Mouse (Mus musculus): ENCODE results near the gene Bcl6b. TPM values are rescaled to one million over a fixed set of nuclear protein-coding genes. Genes with fewer than 3 reads are reported as not detected.
A peak's percentile ranks its signal among the peaks of the same experiment; 100 is the strongest.

Bcl6b gene
- polyA plus RNA-seq (2014; fragmentation: Nextera tagmentation; extraction: Ambion mirVana) = 4.9 and 6.8 TPM in 2 replicates

- H3K9ac ChIP-seq (ENCODE audit: low read length) = peak within 1 kb of the TSS; percentile 32; the same call in 1 of the 2 replicates
- H3K4me3 ChIP-seq (ENCODE audit: low read depth, low read length) = peak within 1 kb of the TSS; percentile 24
- H3K36me3 ChIP-seq (ENCODE audit: control insufficient read depth, insufficient read depth, low read length) = no peaks in the 10 kb centered on the region
- ATAC-seq (replicated peaks; ENCODE audit: low FRiP score) = no peak
- peaks cover 51% of the 10 kb centered on the region for H3K27me3 ChIP-seq (ENCODE audit: control insufficient read depth, insufficient read depth, low read length)
- H3K27ac ChIP-seq (ENCODE audit: low read depth, low read length) = peak within 1 kb of the TSS; percentile 37; the same call in 1 of the 2 replicates
- no peaks in the 10 kb centered on the region for H3K9me3 ChIP-seq (ENCODE audit: control insufficient read depth, low read length)
- peak within 1 kb of the TSS; percentile 38 for H3K4me2 ChIP-seq (ENCODE audit: low read depth, low read length, severe bottlenecking)
- 3% methylated on average over 39 of the region's 39 CpGs for WGBS
- DNase-seq (ENCODE audit: low spot score) = peak; percentile 69
- peaks cover 11% of the 10 kb centered on the region for H3K4me1 ChIP-seq (replicated peaks; ENCODE audit: control insufficient read depth, insufficient read depth, low read length)
These were observed at the start of gene Bcl6b for GRCm38 (mm10) chr11:70229260-70230010. TSS of gene Bcl6b (minus strand) at chr11:70229798.

DNA sequence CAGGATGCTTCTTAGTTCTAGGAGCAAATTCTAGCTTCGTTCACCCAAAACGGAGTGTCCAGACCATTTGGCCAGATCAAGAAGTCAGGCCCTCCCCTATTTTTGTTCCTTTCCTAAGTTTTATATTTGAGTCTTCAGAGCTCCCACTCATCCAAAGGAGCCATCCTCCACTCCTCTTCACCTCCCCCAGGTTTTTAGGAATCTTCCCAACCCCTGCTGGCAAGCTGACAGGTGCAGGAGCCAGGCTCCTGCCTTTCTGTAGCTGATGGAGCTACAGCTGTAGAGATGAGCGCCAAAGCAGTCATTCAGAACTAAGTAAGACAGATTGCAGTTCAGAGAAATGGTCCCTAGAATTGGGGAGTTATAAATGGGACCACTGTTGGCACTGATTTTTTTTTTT lies 49.4 kb upstream of the Bcl6b start:
- Histone ChIP-seq H3K4me1 (replicated peaks; ENCODE audit: control insufficient read depth, insufficient read depth, low read length) (no peaks in the 10 kb centered on the region), H3K4me2 (ENCODE audit: low read depth, low read length, severe bottlenecking) (no peak overlapping the region), H3K27me3 (ENCODE audit: control insufficient read depth, insufficient read depth, low read length) (no peaks in the 10 kb centered on the region), H3K9me3 (ENCODE audit: control insufficient read depth, low read length) (no peaks in the 10 kb centered on the region), H3K27ac (ENCODE audit: low read depth, low read length) (no peak overlapping the region), H3K36me3 (ENCODE audit: control insufficient read depth, insufficient read depth, low read length) (no peaks in the 10 kb centered on the region), H3K4me3 (ENCODE audit: low read depth, low read length) (no peak overlapping the region), H3K9ac (ENCODE audit: low read length) (no peak overlapping the region)
- WGBS = 89% methylated on average over 3 of the region's 3 CpGs
- DNase-seq (ENCODE audit: low spot score) (no peak), ATAC-seq (replicated peaks; ENCODE audit: low FRiP score) (no peak)

DNA sequence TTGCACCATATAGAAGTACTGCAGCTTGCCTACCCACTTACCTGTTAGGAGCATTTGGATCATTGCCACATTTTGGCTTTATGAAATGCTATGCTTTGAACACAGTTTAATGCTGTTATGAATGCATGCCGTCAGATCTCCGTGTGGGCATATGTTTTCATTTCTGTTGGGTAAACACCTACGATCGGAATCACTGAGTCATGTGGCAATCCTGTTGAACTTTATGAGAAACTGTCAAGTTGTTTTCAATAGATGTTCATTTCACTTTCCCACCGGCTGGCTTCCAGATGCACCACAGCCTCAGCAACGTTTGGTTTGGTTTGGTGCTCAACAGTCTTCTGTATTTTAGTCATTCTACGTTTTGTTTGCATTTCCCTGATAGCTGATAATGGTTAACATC lies 42.0 kb upstream of the Bcl6b start:
- Histone ChIP-seq H3K27me3 (ENCODE audit: control insufficient read depth, insufficient read depth, low read length) (no peaks in the 10 kb centered on the region), H3K27ac (ENCODE audit: low read depth, low read length) (no peak overlapping the region), H3K4me3 (ENCODE audit: low read depth, low read length) (no peak overlapping the region), H3K36me3 (ENCODE audit: control insufficient read depth, insufficient read depth, low read length) (no peaks in the 10 kb centered on the region), H3K4me2 (ENCODE audit: low read depth, low read length, severe bottlenecking) (no peak overlapping the region), H3K9me3 (ENCODE audit: control insufficient read depth, low read length) (no peaks in the 10 kb centered on the region), H3K4me1 (replicated peaks; ENCODE audit: control insufficient read depth, insufficient read depth, low read length) (no peaks in the 10 kb centered on the region), H3K9ac (ENCODE audit: low read length) (no peak overlapping the region)
- WGBS = 91% methylated on average over 7 of the region's 7 CpGs
- DNase-seq (ENCODE audit: low spot score) (no peak), ATAC-seq (replicated peaks; ENCODE audit: low FRiP score) (no peak)

DNA sequence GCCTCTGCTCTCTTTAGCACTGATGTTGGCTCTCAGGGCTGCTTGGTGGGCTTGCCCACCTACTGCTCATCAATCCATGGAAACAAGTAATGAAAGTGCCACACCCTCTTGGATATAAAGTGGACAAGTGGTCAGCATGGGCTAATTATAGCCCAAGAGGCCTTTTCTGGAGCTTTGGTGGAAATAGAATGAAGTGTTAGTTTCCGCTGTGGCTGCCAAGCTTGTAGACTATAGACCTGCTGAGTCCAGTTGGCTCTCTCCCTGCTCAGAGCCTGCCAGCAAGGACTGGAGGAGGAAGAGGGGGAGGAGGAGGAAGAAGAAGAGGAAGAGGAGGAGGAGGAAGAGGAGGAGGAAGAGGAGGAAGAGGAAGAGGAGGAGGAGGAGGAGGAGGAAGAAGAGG lies 36.8 kb upstream of the Bcl6b start:
- no peaks in the 10 kb centered on the region for H3K9me3 ChIP-seq (ENCODE audit: control insufficient read depth, low read length)
- H3K4me3 ChIP-seq (ENCODE audit: low read depth, low read length) = no peak overlapping the region
- no peak overlapping the region for H3K9ac ChIP-seq (ENCODE audit: low read length)
- DNase-seq (ENCODE audit: low spot score) = no peak
- WGBS = 90% methylated on average over 1 of the region's 1 CpGs
- ATAC-seq (replicated peaks; ENCODE audit: low FRiP score) = no peak
- H3K27me3 ChIP-seq (ENCODE audit: control insufficient read depth, insufficient read depth, low read length) = no peaks in the 10 kb centered on the region
- H3K4me1 ChIP-seq (replicated peaks; ENCODE audit: control insufficient read depth, insufficient read depth, low read length) = no peaks in the 10 kb centered on the region
- H3K27ac ChIP-seq (ENCODE audit: low read depth, low read length) = no peak overlapping the region
- H3K4me2 ChIP-seq (ENCODE audit: low read depth, low read length, severe bottlenecking) = no peak overlapping the region
- no peaks in the 10 kb centered on the region for H3K36me3 ChIP-seq (ENCODE audit: control insufficient read depth, insufficient read depth, low read length)

DNA sequence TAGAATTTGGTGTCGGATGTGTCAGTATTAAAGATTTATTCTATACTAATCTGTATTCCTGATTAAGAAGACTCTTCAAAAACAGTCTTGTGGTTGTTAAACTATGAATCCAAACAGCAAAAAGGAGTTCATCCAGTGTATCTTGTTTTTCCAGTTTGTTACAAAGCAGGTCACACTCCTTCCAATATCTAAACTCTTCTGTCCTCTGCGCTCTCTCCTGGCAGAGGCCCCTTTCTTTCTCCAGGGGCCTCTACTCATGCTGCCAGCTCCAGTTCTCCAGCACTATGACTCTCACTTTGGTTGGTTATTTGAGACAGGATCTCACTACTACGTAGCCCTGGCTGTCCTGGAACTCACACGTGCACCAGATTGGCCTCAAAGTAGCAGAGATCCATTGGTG lies 36.2 kb upstream of the Bcl6b start:
- no peak for ATAC-seq (replicated peaks; ENCODE audit: low FRiP score)
- no peak for DNase-seq (ENCODE audit: low spot score)
- H3K9me3 ChIP-seq (ENCODE audit: control insufficient read depth, low read length) = no peaks in the 10 kb centered on the region
- no peaks in the 10 kb centered on the region for H3K27me3 ChIP-seq (ENCODE audit: control insufficient read depth, insufficient read depth, low read length)
- no peak overlapping the region for H3K27ac ChIP-seq (ENCODE audit: low read depth, low read length)
- WGBS = 83% methylated on average over 4 of the region's 4 CpGs
- H3K4me3 ChIP-seq (ENCODE audit: low read depth, low read length) = no peak overlapping the region
- no peak overlapping the region for H3K4me2 ChIP-seq (ENCODE audit: low read depth, low read length, severe bottlenecking)
- no peaks in the 10 kb centered on the region for H3K4me1 ChIP-seq (replicated peaks; ENCODE audit: control insufficient read depth, insufficient read depth, low read length)
- H3K36me3 ChIP-seq (ENCODE audit: control insufficient read depth, insufficient read depth, low read length) = no peaks in the 10 kb centered on the region
- no peak overlapping the region for H3K9ac ChIP-seq (ENCODE audit: low read length)

GRCm38 (mm10) chr11:70265252-70265651 lies 35.7 kb upstream of the Bcl6b start:
- ATAC-seq (replicated peaks; ENCODE audit: low FRiP score) = no peak
- no peaks in the 10 kb centered on the region for H3K4me1 ChIP-seq (replicated peaks; ENCODE audit: control insufficient read depth, insufficient read depth, low read length)
- H3K27me3 ChIP-seq (ENCODE audit: control insufficient read depth, insufficient read depth, low read length) = no peaks in the 10 kb centered on the region
- H3K9me3 ChIP-seq (ENCODE audit: control insufficient read depth, low read length) = no peaks in the 10 kb centered on the region
- H3K36me3 ChIP-seq (ENCODE audit: control insufficient read depth, insufficient read depth, low read length) = no peaks in the 10 kb centered on the region
- WGBS = 52% methylated on average over 3 of the region's 3 CpGs
- DNase-seq (ENCODE audit: low spot score) = no peak
- H3K27ac ChIP-seq (ENCODE audit: low read depth, low read length) = no peak overlapping the region
- no peak overlapping the region for H3K4me2 ChIP-seq (ENCODE audit: low read depth, low read length, severe bottlenecking)
- H3K9ac ChIP-seq (ENCODE audit: low read length) = no peak overlapping the region
- no peak overlapping the region for H3K4me3 ChIP-seq (ENCODE audit: low read depth, low read length)

DNA sequence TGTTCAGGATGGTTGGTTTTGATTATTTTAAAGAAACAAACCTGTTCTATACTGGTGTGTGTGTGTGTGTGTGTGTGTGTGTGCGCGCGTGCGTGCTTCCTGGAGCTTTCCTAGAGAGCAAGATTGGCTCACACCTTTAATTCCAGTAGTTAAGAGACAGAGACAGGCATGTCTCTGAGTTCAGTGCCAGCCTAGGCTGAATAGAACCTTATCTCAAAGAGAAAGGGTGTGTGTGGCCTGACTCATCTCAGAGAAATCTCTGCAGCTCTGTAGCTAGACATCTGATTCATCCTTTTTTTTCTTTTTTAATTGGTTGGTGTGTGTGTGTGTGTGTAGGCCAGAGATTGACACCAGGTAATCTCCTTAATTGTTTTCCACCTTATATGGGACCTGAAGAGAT lies 29.4 kb upstream of the Bcl6b start:
- Histone ChIP-seq H3K9ac (ENCODE audit: low read length) (no peak overlapping the region), H3K9me3 (ENCODE audit: control insufficient read depth, low read length) (no peaks in the 10 kb centered on the region), H3K4me3 (ENCODE audit: low read depth, low read length) (no peak overlapping the region), H3K27me3 (ENCODE audit: control insufficient read depth, insufficient read depth, low read length) (peaks cover 14% of the 10 kb centered on the region), H3K4me1 (replicated peaks; ENCODE audit: control insufficient read depth, insufficient read depth, low read length) (no peaks in the 10 kb centered on the region; the same call in 1 of the 2 replicates), H3K4me2 (ENCODE audit: low read depth, low read length, severe bottlenecking) (no peak overlapping the region), H3K27ac (ENCODE audit: low read depth, low read length) (no peak overlapping the region), H3K36me3 (ENCODE audit: control insufficient read depth, insufficient read depth, low read length) (no peaks in the 10 kb centered on the region)
- 91% methylated on average over 4 of the region's 4 CpGs for WGBS
- DNase-seq (ENCODE audit: low spot score) = no peak
- no peak for ATAC-seq (replicated peaks; ENCODE audit: low FRiP score)

DNA sequence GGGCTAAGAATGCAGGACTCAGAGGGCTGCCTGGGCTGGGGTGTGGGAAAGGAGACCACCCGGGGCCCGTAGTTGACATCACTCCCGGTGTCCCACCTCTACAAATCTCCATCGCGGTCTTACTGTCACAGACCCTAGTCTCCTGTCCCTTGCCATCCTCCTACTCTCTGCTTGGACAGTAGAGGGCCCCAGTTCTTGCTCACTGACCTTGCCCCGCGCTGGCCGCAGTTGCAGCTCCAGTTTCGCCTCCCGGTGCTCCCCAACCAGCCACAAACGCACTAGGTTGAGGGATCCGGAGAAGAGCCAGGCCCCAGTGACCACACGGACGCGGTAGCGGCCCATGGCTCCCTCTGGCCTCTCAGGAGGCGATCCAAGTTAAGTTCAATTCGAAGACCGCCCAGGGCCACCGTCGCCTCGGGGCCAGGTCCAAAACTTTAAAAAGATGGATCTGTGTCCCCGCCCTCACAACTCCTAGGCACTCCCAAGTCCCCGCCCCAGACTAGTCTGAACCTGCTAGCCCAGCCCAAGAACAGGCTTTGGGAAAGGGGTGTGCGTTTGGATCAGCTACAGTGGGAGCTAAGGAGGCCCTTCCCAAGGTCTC lies 25.4 kb upstream of the Bcl6b start, which contains the start of gene Alox12:
Alox12 (minus strand) TSS at position 423 of the 601 bp plus-strand sequence.
- 1% methylated on average over 25 of the region's 25 CpGs for WGBS
- peak within 1 kb of the TSS; percentile 22 for H3K4me3 ChIP-seq (ENCODE audit: low read depth, low read length)
- ATAC-seq (replicated peaks; ENCODE audit: low FRiP score) (no peak), DNase-seq (ENCODE audit: low spot score) (peak; percentile 70)
- H3K9ac ChIP-seq (ENCODE audit: low read length) = peak within 1 kb of the TSS; percentile 30; the same call in 1 of the 2 replicates
- no peaks in the 10 kb centered on the region; the same call in 1 of the 2 replicates for H3K4me1 ChIP-seq (replicated peaks; ENCODE audit: control insufficient read depth, insufficient read depth, low read length)
- H3K9me3 ChIP-seq (ENCODE audit: control insufficient read depth, low read length) = no peaks in the 10 kb centered on the region
- H3K27me3 ChIP-seq (ENCODE audit: control insufficient read depth, insufficient read depth, low read length) = peaks cover 30% of the 10 kb centered on the region
- peak within 1 kb of the TSS; percentile 37 for H3K4me2 ChIP-seq (ENCODE audit: low read depth, low read length, severe bottlenecking)
- H3K36me3 ChIP-seq (ENCODE audit: control insufficient read depth, insufficient read depth, low read length) = no peaks in the 10 kb centered on the region
- H3K27ac ChIP-seq (ENCODE audit: low read depth, low read length) = no peak within 1 kb of the TSS

Data from forebrain, embryonic 11.5 days (tissue).